Mouse (Mus musculus) small intestine, adult 2 months (tissue): Measurements from ENCODE around the gene Sec24a.

Experiments used
- CTCF ChIP-seq: fragments of 200-500 bp; IDR thresholded peaks from 2 replicates; pipeline ENCODE4 v1.5.1; 2012; ENCODE audit warnings: low read depth, mild to moderate bottlenecking, control low read depth, inconsistent platforms, low read length, moderate library complexity, mixed read lengths; ENCODE audit not compliant: insufficient replicate concordance, insufficient read length; ENCODE audit errors: extremely low read depth
- POLR2A ChIP-seq: fragments of 200-500 bp; IDR thresholded peaks from 2 replicates; pipeline ENCODE4 v1.6.1; 2012; ENCODE audit warnings: low read depth, mild to moderate bottlenecking, control low read depth, inconsistent platforms, low read length, moderate library complexity

DNA sequence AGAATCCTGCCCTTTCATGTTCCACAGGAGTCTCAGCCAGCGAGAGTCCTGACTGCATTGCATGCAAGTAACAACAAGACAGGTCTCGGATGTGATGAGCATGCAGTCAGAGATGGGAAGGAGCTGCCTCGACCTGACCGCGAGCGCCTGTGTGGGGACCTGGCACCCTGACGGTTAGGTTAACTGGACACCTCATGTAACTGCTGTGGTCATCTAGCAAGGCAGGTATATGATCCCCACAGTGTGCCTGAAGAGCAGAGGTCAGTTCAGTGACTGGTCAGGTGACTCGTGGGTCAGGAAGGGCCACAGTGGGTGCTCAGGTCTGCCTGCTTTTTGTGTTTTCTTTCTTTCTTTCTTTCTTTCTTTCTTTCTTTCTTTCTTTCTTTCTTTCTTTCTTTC is 81.5 kb downstream of the Sec24a start:
- TF ChIP-seq POLR2A = no peak
- TF ChIP-seq CTCF = no peak
